Mouse (Mus musculus): ENCODE measurements around the gene Agtr2. TPM values are rescaled to one million over a fixed set of nuclear protein-coding genes. Genes with fewer than 3 reads are reported as not detected.
"Not testable (repeated sequence)": the region's sequence is repeated elsewhere in the genome, so short reads cannot be mapped to it uniquely, and the experiment has no call there.

The Agtr2 gene
- 1 to 10 TPM in 1 of 2 experiments, under 1 TPM in 1; 0.98 to 1.2 TPM for total RNA-seq (2021)

DNA sequence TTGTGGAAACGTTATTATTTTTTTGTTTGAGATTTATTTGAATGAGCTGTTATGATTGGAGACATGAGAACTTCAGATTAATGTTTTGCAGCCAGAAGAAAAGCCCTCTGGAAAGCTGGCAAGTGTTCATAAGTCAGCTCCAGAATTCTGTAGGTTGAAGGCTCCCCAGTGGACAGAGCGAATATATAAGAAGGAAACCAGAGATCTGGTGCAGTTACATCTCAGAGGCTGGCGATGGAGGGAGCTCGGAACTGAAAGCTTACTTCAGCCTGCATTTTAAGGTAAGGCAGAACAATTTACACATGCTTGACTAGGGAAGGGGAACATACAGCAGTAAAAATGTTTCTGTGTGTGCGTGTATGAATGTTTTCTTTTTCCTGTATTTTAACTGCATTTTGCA lies at the start of gene Agtr2:
TSS of gene Agtr2 (plus strand) at position 131 of the 400 bp plus-strand sequence.
- intact Hi-C loops (cut with DNase I), result no loop called here
- no peak for DNase-seq

DNA sequence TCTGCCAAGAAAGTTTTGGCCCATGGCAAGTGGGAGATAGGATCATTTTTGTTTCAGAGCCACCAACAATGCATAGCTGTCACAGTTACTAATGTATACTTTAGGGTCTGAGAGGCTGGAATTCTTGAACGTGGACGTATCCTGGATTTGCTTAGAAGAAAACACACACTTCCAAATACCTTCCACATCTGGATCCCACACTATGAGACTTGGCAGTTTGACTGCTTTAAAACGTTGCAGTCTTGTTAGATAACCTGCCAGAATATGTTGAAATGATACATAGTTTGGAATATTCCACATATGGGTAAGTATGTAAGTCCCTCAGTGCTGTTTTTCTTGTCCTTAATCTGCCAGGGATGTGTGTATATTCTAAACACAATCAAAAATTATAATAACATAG lies 31.8 kb upstream of the Agtr2 start:
- no peak for DNase-seq
- intact Hi-C loops (cut with DNase I), result no loop called here

DNA sequence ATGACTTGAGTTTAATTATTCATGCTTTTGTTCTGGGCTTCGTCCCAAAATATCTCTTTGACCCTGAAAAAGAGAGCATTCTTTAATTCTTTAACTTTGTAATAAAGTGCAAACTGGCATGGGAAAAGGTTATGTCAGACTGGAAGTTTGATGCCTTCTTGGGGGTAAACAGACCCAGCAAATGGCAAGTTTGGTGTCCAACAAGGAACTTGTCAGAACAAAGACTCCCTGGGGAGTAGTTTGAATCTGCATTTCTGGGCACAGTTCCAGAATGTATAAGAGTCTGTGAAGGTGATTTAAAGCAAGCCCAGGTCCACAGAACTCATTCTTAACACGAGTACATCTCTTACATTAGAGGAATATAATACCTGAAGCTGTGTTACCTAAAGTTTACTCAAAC lies 3.8 kb downstream of the Agtr2 start:
- no peak for DNase-seq
- intact Hi-C loops (cut with DNase I), result no loop called here

DNA sequence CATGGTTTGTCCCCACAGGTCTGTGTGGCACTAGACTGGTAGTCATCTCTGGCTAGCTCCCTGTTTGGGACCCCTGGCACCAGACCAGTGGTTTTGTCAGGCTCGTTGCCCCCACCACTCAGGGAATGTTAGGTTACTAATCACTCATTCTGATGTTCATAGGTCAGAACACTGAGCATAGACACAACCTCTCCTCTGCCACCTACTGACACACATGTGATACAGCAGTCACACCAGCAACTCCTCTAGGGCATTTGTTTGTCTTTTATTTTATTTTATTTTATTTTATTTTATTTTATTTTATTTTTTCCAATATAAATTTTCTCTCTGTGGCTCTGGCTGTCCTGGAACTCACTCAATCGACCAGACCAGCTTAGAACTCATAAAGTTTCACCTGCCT lies 15.9 kb downstream of the Agtr2 start:
- no peak for DNase-seq
- intact Hi-C loops (cut with DNase I), result no loop called here

DNA sequence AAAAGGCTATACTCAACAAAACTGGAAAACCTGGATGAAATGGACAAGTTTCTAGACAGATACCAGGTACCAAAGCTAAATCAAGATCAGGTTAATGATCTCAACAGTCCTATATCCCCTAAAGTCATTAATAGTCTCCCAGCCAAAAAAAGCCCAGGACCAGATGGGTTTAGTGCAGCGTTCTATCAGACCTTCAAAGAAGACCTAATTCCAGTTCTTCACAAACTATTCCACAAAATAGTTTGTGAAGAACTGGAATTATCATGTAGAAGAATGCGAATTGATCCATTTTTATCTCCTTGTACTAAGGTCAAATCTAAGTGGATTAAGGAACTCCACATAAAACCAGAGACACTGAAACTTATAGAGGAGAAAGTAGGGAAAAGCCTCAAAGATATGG lies 23.0 kb downstream of the Agtr2 start:
- intact Hi-C loops (cut with DNase I); DNase-seq: not testable (repeated sequence)

DNA sequence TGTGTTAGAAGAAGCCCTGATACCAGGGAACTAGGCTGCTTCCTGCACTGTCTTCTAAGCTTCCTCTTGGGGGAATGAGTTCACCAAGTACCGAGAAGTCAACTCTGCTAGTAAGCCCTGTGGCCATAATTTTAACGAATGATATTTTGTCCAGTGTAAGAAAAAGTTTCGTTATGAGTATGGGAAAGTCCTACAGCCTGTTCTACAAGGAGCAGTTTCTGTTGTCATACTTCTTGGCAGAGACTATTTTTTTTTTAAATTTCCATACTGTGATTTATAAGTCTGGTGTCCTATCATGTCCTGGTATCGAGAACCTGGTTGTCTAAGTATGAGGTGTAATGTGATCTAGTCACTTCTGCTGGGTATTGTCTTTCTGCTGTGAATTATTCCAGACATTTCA lies 38.2 kb downstream of the Agtr2 start:
- intact Hi-C loops (cut with DNase I), result no loop called here
- no peak for DNase-seq

Other genes with a start within 250 kb of the Agtr2 start
- under 1 TPM; 0.15 to 0.17 TPM for gene Slc6a14, start 230.4 kb downstream of the Agtr2 start, total RNA-seq (2021)